Mouse (Mus musculus) regulatory T cell (primary cell): ENCODE measurements around the gene Scd3.

Experiments used
- in situ Hi-C: fragments of 300-600 bp; cut with MboI, MseI; formaldehyde crosslinking; loops from one replicate; pipeline ENCODE4 v1.15.1; 2025; ENCODE audit warnings: high pct_unique_total_duplicates

The Scd3 gene

GRCm38 (mm10) chr19:44231608-44232151 is 28.6 kb downstream of the Scd3 start:
- in situ Hi-C loops, result no loop called here

GRCm38 (mm10) chr19:44237471-44238006 is 34.5 kb downstream of the Scd3 start:
- in situ Hi-C loops, result no loop called here

DNA sequence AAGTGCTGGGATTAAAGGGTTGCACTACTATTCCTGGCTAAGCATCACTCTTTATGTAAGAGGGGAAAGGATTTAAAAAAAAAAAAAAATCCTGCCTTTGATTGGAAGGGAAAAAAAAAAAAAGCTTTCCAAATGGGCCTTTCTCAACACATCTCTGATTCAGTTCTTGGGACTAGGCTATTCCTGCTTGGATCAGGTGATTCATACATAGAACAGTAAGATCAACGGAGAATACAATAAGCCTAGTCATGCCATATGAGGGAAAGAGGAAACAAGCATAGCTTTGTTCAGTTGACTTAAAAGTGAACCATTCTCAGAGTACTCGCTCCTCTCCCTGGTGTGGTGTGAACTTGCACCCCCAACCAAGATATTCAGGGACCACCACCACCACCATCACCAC is 35.8 kb downstream of the Scd3 start:
- in situ Hi-C loops, result no loop called here

DNA sequence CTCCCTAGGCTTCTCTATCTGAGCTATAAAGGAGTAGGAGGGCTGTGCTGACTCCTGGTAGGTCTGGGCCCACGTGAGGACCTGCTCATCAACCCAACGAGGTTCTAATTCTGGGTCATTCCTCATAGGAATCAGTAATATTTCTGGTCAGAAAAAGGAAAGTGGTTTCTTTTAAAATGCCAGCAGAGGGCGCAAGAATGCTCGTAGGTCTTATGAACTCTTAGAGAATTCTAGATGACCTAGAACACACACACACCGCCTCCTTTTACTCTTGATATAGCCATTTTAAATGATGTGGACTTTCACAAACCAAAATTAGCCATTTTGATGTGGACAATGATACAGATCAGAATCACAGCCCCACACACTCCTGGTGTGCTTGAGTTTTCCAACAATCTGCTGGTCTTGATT is 42.7 kb downstream of the Scd3 start:
- in situ Hi-C loops, result loop anchor here (5.0 kb wide), 1 partner anchor 52 kb away; no protein-coding TSS in a partner anchor

DNA sequence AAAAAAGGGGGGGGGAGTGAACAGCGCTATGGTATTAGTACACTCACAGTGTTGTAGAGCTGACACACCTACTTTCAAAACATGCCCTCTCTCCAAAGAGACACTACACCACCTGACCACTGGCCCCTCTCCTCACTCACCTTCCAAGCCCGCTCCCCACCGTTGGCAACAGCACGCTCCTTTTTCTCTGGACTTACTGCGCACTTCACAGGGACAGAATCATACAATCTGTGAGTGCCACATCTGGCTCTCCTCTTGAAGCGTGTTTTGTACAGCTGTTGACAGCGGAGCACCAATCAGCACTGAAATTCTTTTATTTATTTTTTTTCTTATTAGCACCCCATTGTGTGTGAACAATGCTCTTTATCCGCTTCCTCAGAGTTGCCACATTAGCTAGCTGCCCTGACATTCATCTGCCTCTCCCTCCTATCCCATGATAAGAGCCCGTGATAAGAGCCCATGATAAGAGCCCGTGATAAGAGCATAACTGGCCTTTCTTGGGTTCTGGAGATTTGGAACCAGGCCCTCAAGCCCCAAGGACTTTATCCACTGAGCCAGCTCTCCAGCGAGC is 43.4 kb downstream of the Scd3 start:
- in situ Hi-C loops, result loop anchor here (5.0 kb wide), 1 partner anchor 51 kb away; no protein-coding TSS in a partner anchor

DNA sequence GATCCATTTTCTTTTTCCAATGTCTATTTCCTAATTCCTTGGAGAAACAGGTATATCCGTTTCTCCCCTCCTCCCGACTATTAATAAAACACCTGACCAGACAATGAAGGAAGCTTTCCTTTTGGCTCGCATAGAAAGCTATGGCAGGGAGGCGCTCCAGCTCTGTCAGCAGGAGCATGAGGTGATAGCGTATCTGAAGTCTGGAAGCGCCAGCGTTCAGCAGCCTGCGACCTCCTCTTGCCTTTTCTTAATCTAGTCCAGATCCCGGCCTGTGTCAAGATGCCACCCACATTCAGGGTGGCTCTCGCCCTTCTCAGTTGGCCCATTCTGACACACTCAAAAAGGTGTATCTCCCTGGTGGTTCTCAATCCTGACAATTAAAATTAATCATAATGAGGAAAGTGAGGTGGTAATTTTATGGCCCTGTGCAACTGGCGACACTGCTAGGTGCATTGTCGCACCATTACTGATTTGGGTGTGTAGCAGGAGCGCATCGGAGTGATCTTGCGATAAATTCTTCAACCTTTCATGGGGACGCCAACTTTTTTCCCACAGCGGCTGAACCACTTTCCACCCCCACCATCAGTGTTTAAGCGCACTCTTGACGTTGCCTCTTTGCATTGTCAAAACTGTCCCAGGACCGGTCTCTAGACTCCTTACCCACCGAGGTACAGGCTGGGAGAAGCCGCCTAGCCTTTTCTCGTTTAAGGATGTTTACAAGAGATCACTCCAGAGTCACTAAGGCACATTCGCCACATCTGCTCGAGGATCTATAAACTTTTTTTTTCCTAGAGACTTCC is 44.4 kb downstream of the Scd3 start:
- in situ Hi-C loops, result loop anchor here (5.0 kb wide), 1 partner anchor 50 kb away; no protein-coding TSS in a partner anchor

- in situ Hi-C loops, result loop anchor here (5.0 kb wide), 1 partner anchor 49 kb away; no protein-coding TSS in a partner anchor
These were observed 45.2 kb downstream of the Scd3 start for GRCm38 (mm10) chr19:44248081-44248853.

DNA sequence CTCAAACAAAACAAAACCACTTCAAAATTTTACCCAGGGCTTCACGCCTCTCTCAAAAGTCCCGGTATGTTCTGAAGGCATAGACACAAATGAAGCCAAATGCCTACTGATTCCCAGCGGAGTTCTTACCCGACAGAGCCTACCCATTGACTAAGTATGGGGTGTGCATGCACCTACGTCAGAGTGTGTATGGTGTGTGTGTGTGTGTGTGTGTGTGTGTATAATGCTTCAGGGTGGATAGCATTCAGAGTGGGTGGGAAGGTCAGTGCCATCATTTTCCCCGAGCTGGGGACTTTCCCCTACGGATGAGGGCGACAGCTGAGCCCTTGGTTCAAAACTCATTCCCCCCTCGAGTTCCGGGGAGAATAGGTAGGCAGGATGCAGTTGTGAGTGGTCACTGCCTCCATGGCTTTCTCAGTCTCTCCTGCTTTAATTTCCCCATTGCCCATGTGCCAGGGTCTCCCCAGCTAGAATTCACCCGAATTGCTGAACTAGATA is 45.8 kb downstream of the Scd3 start:
- in situ Hi-C loops, result loop anchor here (5.0 kb wide), 1 partner anchor 48 kb away; no protein-coding TSS in a partner anchor

DNA sequence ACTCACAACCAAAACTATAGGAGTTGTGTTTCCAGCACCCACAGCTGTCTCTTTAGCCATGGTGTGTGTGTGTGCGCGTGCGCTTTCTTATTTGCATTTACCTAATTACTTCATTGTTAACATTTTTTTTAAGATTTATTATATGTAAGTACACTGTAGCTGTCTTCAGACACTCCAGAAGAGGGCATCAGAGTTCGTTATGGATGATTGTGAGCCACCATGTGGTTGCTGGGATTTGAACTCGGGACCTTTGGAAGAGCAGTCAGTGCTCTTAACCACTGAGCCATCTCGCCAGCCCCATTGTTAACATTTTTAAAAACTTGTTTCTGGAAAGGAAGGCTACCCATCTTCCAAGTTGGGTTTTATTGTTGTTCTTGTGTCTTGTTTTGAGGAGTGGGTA is 48.1 kb downstream of the Scd3 start:
- in situ Hi-C loops, result loop anchor here (5.0 kb wide), 1 partner anchor 104 kb away; the partner anchor contains the start of gene Bloc1s2

- in situ Hi-C loops, result loop anchor here (5.0 kb wide), 1 partner anchor 105 kb away; the partner anchor contains the start of gene Bloc1s2
These were observed 49.0 kb downstream of the Scd3 start for GRCm38 (mm10) chr19:44251936-44252558.

GRCm38 (mm10) chr19:44254106-44254505 is 51.0 kb downstream of the Scd3 start:
- in situ Hi-C loops, result loop anchor here (5.0 kb wide), 1 partner anchor 107 kb away; the partner anchor contains the start of gene Bloc1s2

DNA sequence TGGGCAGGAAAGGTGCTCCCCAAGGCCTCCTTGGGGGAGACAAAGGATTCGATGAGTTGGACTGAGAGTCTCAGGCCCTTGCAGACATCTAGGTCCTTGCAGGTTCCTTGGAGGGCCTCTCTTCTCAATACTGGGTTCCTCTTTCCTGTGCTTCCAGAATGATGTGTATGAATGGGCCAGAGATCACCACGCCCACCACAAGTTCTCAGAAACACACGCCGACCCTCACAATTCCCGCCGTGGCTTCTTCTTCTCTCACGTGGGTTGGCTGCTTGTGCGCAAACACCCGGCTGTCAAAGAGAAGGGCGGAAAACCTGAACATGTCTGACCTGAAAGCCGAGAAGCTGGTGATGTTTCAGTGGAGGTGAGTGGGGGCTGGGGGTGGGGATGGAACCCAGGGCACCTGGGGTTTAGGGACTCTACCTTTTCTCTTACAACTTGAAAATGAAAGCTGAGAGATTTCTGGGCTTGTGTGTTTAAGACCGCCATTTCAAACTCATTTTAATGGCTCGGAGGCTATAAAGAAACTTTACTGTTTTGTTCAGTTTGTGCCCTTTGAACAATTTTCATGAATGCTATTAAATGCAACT is 54.4 kb downstream of the Scd3 start:
- in situ Hi-C loops, result no loop called here

DNA sequence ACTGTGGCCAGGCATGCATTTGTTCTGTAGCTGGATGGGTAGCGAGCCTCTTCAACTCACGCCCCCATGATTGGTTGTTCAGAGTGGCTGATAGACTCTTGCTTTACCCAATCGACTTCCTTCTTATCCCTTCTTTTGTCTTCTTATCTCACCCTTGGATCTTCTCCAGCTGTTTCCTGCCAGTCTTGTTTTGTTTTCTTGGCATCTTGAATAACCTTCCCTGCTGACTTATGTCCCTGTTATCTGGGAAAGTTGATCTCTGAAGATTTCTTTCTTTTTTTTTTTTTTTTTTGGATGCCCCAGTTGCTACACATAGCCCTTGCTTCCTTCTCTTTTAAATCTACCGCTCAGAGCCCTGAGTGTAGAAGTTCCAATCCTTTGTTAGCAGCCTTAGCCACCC is 56.4 kb downstream of the Scd3 start:
- in situ Hi-C loops, result no loop called here

GRCm38 (mm10) chr19:44260487-44260886 is 57.4 kb downstream of the Scd3 start:
- in situ Hi-C loops, result no loop called here

GRCm38 (mm10) chr19:44261774-44262173 is 58.7 kb downstream of the Scd3 start:
- in situ Hi-C loops, result no loop called here

- in situ Hi-C loops, result no loop called here
These were observed 60.5 kb downstream of the Scd3 start for GRCm38 (mm10) chr19:44263581-44263980.

- in situ Hi-C loops, result no loop called here
These were observed 61.2 kb downstream of the Scd3 start for GRCm38 (mm10) chr19:44264226-44264625.

DNA sequence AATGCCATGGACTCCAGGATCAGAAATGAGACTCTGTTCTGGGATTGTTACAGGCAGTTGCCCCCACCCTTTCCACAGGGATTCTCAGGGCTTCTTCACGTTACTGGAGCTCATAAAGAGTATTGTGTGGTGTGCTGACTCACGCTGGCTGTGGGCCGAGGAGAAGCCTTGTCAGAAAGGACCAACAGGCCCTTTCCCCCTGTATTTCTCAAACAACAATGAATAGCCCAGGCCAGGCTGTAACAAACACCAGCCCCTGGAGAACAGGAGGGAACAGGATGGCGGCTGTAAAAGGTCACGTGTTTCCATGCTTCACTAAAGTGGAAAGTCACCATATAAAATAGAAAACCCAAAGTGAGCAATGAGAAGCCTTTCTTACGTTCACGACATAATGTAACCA is 62.2 kb downstream of the Scd3 start:
- in situ Hi-C loops, result no loop called here

GRCm38 (mm10) chr19:44265911-44266337 is 62.9 kb downstream of the Scd3 start:
- in situ Hi-C loops, result no loop called here

DNA sequence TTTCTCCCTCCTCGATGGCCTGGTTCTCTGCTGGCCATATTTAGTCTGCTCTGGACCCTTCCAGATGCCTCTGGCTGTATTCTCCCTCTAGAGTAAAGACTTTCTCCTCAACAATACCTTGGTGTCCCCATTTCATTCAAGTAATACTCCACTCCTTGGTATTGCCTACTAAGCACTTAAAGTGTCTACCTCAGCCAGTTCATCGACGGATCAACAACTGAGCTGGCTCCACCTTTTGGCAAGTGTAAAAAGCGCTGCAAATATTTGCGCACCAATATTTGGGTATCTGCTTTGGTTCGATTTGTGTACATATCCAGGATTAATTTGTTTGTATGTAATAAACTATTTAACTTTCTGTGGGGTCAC is 63.4 kb downstream of the Scd3 start:
- in situ Hi-C loops, result no loop called here
